Mouse (Mus musculus) liver, embryonic 14.5 days (tissue): Measurements from ENCODE around the gene Gm10229.
"Not testable (repeated sequence)": the region's sequence is repeated elsewhere in the genome, so short reads cannot be mapped to it uniquely, and the experiment has no call there.

ENCODE experiments used
- CTCF ChIP-seq: IDR thresholded peaks from 2 replicates; pipeline ENCODE4 v1.5.1; 2016; ENCODE audit warnings: antibody characterized with exemption, low read depth, control low read depth
- EP300 ChIP-seq: IDR thresholded peaks from 2 replicates; pipeline ENCODE4 v1.6.1; 2016; ENCODE audit warnings: antibody characterized with exemption, low read depth

GRCm38 (mm10) chr16:89063902-89064301, 48.8 kb downstream of the Gm10229 start, which contains the start of gene 1110025L11Rik:
- not testable (repeated sequence) for TF ChIP-seq CTCF, EP300
